Mouse (Mus musculus) G1E (cell line): ENCODE data around the gene Fsd1l. TPM values are rescaled to one million over a fixed set of nuclear protein-coding genes. Genes with fewer than 3 reads are reported as not detected.

ENCODE experiments used
- ATAC-seq: 2 replicates; pipeline ENCODE4 v1.8.0; 2016; ENCODE audit warnings: mild to moderate bottlenecking; ENCODE audit not compliant: insufficient number of reproducible peaks, poor library complexity, low FRiP score, severe bottlenecking; ENCODE audit errors: extremely low read depth
- DNase-seq: peaks from one replicate; pipeline ENCODE4 v3.0.0; 2012; ENCODE audit warnings: low spot score
- H3K27me3 ChIP-seq: 2 replicates; pipeline ENCODE4 v1.6.1; 2012; ENCODE audit warnings: mild to moderate bottlenecking, low read length, inconsistent platforms; ENCODE audit not compliant: insufficient read depth
- H3K36me3 ChIP-seq: replicated peaks from 2 replicates; pipeline ENCODE3; 2012; ENCODE audit warnings: mild to moderate bottlenecking, inconsistent platforms
- H3K4me1 ChIP-seq: 2 replicates; pipeline ENCODE4 v1.6.1; 2012; ENCODE audit warnings: low read depth, low read length, inconsistent platforms, mixed read lengths; ENCODE audit not compliant: insufficient read depth
- H3K4me3 ChIP-seq: 2 replicates; pipeline ENCODE4 v1.5.1; 2012; ENCODE audit warnings: low read depth, mild to moderate bottlenecking, inconsistent platforms, low read length, moderate library complexity, mixed read lengths
- H3K9me3 ChIP-seq: replicated peaks from 2 replicates; pipeline ENCODE4 v1.6.1; 2012; ENCODE audit warnings: inconsistent platforms
- CTCF ChIP-seq: IDR thresholded peaks from 2 replicates; pipeline ENCODE4 v1.5.1; 2012; ENCODE audit warnings: low read depth, low read length, inconsistent platforms, mixed read lengths
- GATA1 ChIP-seq: IDR thresholded peaks from 2 replicates; pipeline ENCODE4 v1.6.1; 2012; ENCODE audit warnings: borderline replicate concordance, low read length, inconsistent platforms, mixed read lengths
- GATA2 ChIP-seq: IDR thresholded peaks from 2 replicates; pipeline ENCODE4 v1.6.1; 2012; ENCODE audit warnings: low read depth, low read length, inconsistent platforms, borderline replicate concordance
- POLR2AphosphoS5 ChIP-seq: IDR thresholded peaks from 2 replicates; pipeline ENCODE4 v1.6.1; 2012; ENCODE audit warnings: low read depth, low read length, inconsistent platforms; ENCODE audit not compliant: insufficient replicate concordance
- TAL1 ChIP-seq: conservative IDR thresholded peaks from 2 replicates; pipeline ENCODE4 v1.6.1; 2012; ENCODE audit warnings: low read depth, low read length, inconsistent platforms, mixed read lengths
- polyA plus RNA-seq: library from polyadenylated mRNA; stranded (reverse); fragments of >175 nt; gene quantifications from 2 replicates; pipeline ENCODE4 v1.2.3, GENCODE M21; 2012
- total RNA-seq, 2 experiments: library from RNA; stranded (forward) in 1 of 2; stranded (reverse) in 1 of 2; fragments of 200-1000 nt in 1 of 2; fragments of >200 nt in 1 of 2; fragmentation: Nextera tagmentation in 1 of 2; gene quantifications; 2 replicates each; pipeline ENCODE4 v1.2.3; 2014 to 2017

Gene Fsd1l
- total and polyA plus RNA-seq, 3 experiments: 0.11 to 1.7 TPM; not detected in 1

DNA sequence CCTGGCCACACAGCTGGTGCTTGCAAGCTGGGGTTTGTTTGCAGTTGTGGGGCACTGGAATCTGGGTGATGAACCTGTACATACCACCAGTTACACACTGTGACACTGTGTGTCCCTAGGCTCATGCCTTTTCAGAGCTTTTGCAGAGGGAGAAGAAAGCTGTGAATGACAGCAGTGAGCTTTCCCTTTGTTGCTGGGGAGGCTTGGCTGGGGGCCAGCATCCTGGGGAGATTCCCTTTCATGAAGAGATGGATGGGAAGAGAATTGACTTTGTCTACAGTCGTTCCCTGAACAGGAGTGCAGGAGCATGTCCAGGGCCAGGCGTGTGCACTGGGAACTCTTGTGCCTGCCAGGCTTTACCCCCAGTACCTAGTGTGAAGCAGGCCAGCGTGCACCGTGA lies 6.5 kb upstream of the Fsd1l start:
- ATAC-seq: no peak
- peaks cover 4% of the 10 kb centered on the region for H3K27me3 ChIP-seq
- no peaks in the 10 kb centered on the region for H3K9me3 ChIP-seq
- DNase-seq: no peak
- no peak for TF ChIP-seq TAL1
- TF ChIP-seq CTCF: no peak
- TF ChIP-seq GATA1: no peak
- no peak for TF ChIP-seq POLR2AphosphoS5
- no peak for TF ChIP-seq GATA2
- H3K4me3 ChIP-seq: no peak overlapping the region
- H3K36me3 ChIP-seq: no peaks in the 10 kb centered on the region
- H3K4me1 ChIP-seq: no peaks in the 10 kb centered on the region

DNA sequence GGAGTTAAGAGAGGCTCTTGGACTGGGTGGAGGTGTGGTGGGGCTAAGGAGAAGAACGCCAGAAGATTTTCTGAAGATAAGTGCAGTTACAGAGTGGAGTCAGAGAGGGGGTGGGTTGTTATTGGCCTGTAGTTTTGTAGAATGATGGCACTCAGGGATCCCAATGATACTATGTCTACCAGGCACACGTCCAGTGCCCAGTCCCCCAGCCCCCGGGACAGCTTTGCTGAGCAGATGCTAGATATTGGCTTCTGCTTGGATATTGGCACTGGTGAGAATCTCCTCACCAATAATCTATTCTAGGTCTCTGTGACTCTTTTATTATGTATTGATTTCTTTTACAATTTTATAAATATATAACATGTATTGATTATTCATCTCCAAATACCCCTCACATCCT lies 6.0 kb upstream of the Fsd1l start:
- DNase-seq (no peak), ATAC-seq (no peak)
- no peaks in the 10 kb centered on the region for H3K36me3 ChIP-seq
- no peaks in the 10 kb centered on the region for H3K4me1 ChIP-seq
- no peak overlapping the region for H3K4me3 ChIP-seq
- peaks cover 4% of the 10 kb centered on the region for H3K27me3 ChIP-seq
- TF ChIP-seq CTCF: no peak
- no peak for TF ChIP-seq POLR2AphosphoS5
- TF ChIP-seq GATA2: no peak
- no peak for TF ChIP-seq TAL1
- no peak for TF ChIP-seq GATA1
- H3K9me3 ChIP-seq: no peaks in the 10 kb centered on the region

DNA sequence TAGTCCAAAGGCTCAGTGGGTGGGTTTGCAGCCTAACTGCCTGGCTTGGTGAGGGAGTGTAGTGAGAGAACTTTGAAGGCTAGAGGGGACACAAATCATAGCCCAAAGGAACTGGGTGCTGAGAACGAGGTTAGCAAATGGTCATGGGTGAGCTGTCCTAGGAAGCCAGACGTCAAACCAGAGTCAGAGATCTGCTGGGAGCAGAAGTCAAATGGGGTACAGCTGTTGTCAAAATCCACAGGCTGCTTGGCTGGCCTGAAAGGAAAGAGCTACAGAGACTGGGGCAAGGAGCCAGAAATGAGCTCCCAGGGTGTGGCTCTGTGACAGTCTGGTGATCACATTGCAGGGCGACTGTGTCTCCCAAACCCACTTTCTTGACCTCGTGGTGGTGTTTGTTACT lies 2.3 kb upstream of the Fsd1l start:
- no peak for ATAC-seq
- no peak for DNase-seq
- Histone ChIP-seq H3K4me3 (no peak overlapping the region), H3K36me3 (no peaks in the 10 kb centered on the region), H3K27me3 (peaks cover 13% of the 10 kb centered on the region), H3K9me3 (no peaks in the 10 kb centered on the region), H3K4me1 (no peaks in the 10 kb centered on the region)
- TF ChIP-seq GATA2 (no peak), POLR2AphosphoS5 (no peak), CTCF (no peak), GATA1 (no peak), TAL1 (no peak)

DNA sequence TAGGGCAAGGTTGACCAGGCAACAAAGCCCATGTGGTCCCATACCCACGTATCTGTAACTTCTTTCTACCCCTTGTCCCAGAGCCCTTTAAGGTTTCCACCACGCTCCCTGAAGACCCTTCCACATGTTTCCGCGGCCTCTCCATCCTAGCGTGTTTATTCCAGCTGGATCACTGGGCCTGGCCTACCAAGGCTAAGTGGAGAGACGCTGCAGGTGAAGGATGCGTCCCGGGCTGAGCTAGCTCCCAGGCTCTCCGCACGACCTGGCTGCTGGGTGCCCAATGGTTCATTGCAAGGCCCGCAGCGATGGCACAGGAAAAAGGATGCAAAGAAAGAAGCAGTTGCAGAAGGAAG lies 332 bp upstream of the Fsd1l start:
- DNase-seq: no peak
- no peak for TF ChIP-seq POLR2AphosphoS5
- TF ChIP-seq CTCF: no peak
- TF ChIP-seq GATA2: no peak
- no peak for TF ChIP-seq TAL1
- no peak for TF ChIP-seq GATA1
- Histone ChIP-seq H3K36me3 (no peaks in the 10 kb centered on the region), H3K9me3 (no peaks in the 10 kb centered on the region), H3K4me3 (no peak overlapping the region), H3K4me1 (no peaks in the 10 kb centered on the region), H3K27me3 (peaks cover 13% of the 10 kb centered on the region)
- ATAC-seq: no peak

DNA sequence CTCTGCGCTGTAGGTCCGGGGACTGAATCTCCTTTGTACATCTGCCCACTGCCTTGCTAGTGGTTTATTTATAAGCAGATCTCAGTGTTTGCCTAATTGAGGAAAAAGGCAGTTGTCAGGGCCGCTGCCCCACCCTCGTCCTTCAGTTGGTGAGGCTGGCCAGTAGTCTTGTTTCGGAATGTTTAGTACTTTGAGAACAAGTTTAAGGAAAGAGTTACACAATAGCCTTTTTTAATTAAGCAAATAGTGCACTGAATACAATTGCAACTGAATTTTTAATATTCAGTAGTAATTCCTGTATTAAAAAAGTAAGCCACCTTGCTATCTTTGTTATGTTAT lies 709 bp downstream of the Fsd1l start:
- H3K36me3 ChIP-seq: no peaks in the 10 kb centered on the region
- H3K4me3 ChIP-seq: no peak overlapping the region
- H3K4me1 ChIP-seq: no peaks in the 10 kb centered on the region
- no peaks in the 10 kb centered on the region for H3K9me3 ChIP-seq
- ATAC-seq (no peak), DNase-seq (no peak)
- H3K27me3 ChIP-seq: peaks cover 13% of the 10 kb centered on the region
- no peak for TF ChIP-seq GATA1
- TF ChIP-seq POLR2AphosphoS5: no peak
- no peak for TF ChIP-seq GATA2
- TF ChIP-seq CTCF: no peak
- no peak for TF ChIP-seq TAL1

DNA sequence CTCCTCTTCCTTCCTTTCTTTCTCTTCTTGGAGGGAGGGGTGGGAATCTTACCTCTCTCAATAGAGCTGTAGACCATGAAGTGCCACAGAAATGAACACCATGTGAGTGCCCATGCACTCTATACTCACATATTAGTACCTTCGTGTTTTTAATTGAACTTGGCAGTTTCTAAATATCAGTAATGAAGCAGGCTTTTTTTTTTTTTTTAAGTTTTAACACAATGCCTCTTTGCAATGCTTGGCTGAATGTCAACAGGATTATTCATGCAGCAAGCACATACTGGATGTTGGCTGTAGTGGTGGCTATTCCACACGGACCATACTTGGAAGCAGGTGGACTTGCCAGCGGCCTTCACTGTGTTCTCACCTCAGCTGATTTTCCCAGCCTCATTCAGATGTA lies 4.1 kb downstream of the Fsd1l start:
- Histone ChIP-seq H3K36me3 (no peaks in the 10 kb centered on the region), H3K9me3 (no peaks in the 10 kb centered on the region), H3K27me3 (peaks cover 9% of the 10 kb centered on the region), H3K4me1 (no peaks in the 10 kb centered on the region), H3K4me3 (no peak overlapping the region)
- TF ChIP-seq POLR2AphosphoS5 (no peak), CTCF (no peak), TAL1 (no peak), GATA1 (no peak), GATA2 (no peak)
- DNase-seq (no peak), ATAC-seq (no peak)

DNA sequence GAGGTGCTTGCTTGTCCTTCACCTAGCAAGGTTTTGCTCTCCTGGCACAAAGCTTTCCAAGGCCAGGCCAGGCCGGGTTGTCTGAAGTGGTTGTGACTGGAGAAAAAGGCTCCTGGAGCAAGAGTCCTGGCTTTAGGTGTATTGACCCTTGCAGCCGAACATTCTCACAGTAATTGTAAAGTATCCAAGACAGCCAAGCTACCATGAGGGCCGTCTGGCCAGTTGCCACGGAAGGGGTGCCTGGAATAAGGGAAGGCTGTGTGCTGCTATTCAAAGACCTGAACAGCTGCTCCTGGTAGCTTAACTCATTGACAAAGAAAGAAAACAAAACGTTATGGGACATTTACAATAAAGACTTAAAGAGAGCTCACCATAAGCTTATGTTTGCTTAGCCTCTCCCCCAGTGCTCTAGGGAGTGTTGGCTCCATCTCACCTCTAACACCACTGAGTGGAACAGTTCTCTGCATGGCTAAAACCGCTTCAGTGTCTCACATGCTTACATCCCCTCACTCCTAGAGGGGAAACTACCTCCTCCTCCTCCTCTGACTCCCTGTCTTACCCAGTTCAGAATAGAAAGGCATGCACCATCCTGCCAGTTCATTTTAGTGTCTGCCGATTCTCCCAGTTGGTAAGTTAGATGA lies 6.1 kb downstream of the Fsd1l start:
- DNase-seq: no peak
- Histone ChIP-seq H3K4me1 (no peaks in the 10 kb centered on the region), H3K4me3 (no peak overlapping the region), H3K36me3 (no peaks in the 10 kb centered on the region), H3K9me3 (no peaks in the 10 kb centered on the region), H3K27me3 (no peaks in the 10 kb centered on the region; the same call in none of the 2 replicates)
- no peak for TF ChIP-seq CTCF
- ATAC-seq: no peak
